Mouse (Mus musculus) neutrophil, adult 83 days (primary cell): ENCODE data around the gene Calm1. TPM values are rescaled to one million over a fixed set of nuclear protein-coding genes. Genes with fewer than 3 reads are reported as not detected.

Experiments used
- total RNA-seq, 2 experiments: library from RNA; stranded (reverse); gene quantifications; one replicate each; pipeline ENCODE4 v1.2.4; 2023

Calm1 gene
- total RNA-seq = 100 to 1,000 TPM; 448 to 473 TPM

DNA sequence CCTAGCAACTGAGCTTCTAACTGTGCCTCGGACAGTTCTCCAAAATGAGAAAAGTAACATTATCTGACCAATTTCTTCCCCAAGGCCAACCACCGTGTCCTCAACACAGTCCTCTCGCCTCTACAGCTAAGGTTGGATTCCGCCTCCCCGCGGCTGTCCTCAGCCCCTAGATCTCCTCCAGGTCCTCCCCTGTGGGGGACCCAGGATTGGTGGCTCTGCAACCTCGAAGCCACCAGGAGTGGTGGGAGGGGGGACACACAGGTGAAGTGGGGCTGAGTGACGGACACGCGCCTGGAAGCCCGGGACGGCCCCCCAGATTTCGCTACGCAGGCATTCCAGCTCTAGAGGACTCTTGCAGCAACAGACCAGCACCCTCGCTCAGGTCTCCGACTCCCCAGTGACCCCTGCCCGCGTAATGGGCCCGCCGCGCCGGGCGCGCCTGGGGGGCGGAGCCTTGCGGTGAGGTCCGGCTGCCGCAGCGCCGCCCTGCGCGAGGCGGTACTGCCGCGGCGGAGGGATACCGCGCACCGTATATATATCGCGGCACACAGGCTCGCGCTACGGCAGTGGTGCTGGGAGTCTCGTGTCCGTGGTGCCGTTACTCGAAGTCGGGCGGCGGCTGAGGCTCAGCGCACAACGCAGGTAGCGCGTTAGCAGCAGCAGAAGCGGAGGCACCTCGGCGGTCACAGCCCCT, at the start of gene Calm1:
TSS of gene Calm1 (plus strand) at position 469 of the 694 bp plus-strand sequence.

DNA sequence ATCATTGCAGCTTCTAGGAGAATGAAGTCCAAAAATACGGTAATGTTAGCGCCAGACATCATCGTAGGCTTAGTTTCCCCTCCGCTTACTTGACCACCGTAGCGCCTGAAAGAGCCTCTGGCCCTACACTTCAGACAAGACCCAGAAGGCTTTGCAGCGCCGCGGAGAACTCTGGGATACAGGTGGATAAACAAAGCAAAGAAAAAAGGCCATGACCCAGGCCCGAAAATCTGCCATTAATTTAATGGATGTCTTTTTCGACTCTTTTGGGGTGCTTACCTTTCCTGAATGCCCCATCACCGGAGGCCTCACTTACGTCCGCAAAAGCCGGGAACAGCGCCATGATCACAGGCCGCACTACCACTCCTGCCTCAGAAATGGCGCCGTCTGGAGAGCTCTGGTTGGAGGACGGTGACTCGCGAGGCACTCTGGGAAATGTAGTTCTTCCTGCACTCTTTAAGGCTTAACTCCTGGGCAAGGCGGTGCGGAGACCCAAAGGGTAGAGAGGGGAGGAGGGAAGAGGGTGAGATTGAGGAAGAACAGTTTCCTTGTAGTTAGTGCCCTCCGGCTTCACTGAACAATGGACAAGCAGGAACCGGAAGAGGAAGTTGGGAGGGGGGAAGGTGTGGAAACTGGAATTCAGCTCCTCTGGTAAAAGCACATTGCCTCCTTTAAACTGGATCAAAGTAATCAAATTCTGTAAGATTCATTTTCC, 39.8 kb upstream of the Calm1 start, which contains the start of gene Nrde2:
TSS of gene Nrde2 (minus strand) at position 393 of the 715 bp plus-strand sequence.

Other genes with a start within 250 kb of the Calm1 start
- gene Kcnk13, start 234.9 kb upstream of the Calm1 start, total RNA-seq = under 1 TPM in 1 of 2 experiments, not detected in 1; 0.18 TPM
- 10 to 100 TPM; 69.9 to 74.6 TPM for gene Psmc1, start 89.3 kb upstream of the Calm1 start, total RNA-seq
- 10 to 100 TPM; 13.9 to 14.9 TPM for gene Nrde2, start 39.8 kb upstream of the Calm1 start, total RNA-seq